Mouse (Mus musculus) cerebellum, postnatal 25 days (tissue): ENCODE measurements around the gene Spred3.
"Not testable (repeated sequence)": the region's sequence is repeated elsewhere in the genome, so short reads cannot be mapped to it uniquely, and the experiment has no call there.

ENCODE experiments used
- DNase-seq, 2 experiments: peaks; one replicate each; pipeline ENCODE4 v3.0.0; 2021; ENCODE audit warnings: mixed read lengths in 2 of 2

Spred3 gene

GRCm38 (mm10) chr7:29170066-29170754 is at the start of gene Spred3, which contains the start of gene Ggn:
Gene Spred3 (minus strand): TSS chr7:29170411.
Gene Ggn (plus strand): TSS chr7:29170210.
- peak; percentile 48 to 68 for DNase-seq

- peak in 1 of 2 experiments; percentile 3 for DNase-seq
Observed at GRCm38 (mm10) chr7:29214846-29215245, 44.6 kb upstream of the Spred3 start.

DNA sequence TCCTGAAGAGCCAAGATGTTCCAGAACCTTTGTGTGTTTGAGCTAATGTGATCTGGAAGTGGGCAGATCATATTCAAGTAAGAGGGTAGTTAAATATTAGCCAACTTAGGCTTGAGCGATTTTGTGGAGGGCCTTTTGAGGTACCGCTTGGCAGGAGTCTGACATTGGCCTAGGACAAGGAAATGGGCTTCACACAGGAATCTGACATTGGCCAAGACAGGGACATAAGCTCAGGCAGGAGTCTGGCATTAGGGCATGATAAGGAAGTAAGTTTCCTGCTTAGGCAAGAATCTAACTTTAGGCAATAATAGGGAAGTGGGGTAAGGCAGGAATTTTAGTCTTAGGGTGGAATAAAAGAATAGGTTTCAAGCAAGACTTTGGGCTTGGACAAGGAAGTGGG is 44.0 kb upstream of the Spred3 start:
- no peak for DNase-seq

GRCm38 (mm10) chr7:29213675-29214082 is 43.5 kb upstream of the Spred3 start, which contains the start of gene Catsperg1:
Gene Catsperg1 (minus strand): TSS chr7:29214035.
- DNase-seq: peak; percentile 63 to 71

GRCm38 (mm10) chr7:29212775-29213560 is 42.8 kb upstream of the Spred3 start:
- not testable (repeated sequence) for DNase-seq

GRCm38 (mm10) chr7:29212199-29212765 is 42.1 kb upstream of the Spred3 start:
- DNase-seq: peak in 1 of 2 experiments; percentile 22

DNA sequence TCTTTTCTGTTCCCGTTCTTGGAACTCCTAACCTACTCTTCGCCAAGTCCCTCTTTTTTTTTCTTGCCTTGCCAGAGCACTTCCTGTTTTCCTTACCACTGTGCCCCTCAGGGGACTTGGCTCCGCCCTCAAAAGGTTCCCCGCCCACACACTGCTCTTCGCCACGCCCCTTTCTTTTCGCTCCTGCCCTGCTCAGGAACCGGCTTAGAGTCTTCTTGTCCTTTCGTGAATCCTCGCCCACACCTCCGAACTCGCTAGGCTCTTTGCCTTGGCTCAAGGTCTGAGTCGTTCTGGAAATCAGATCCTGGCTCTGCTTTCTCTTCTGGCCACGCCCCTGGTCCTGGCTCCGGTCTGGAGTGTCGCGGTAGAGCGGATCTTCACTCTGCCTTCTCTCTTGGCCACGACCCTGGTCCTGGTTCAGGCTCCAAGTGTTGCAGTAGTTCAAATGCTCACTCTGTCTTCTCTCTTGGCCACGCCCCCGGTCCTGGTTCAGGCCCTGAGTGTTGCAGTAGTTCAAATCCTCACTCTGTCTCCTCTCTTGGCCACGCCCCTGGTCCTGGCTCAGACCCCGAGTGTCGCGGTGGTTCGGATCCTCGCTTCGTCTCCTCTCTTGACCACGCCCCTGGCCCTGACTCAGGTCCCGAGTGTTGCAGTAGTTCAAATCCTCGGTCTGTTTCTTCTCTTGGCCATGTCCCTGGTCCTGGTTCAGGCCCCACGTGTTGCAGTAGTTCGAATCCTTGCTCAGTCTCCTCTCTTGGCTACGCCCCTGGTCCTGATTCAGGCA is 41.4 kb upstream of the Spred3 start:
- DNase-seq: peak; percentile 33 to 52

- DNase-seq: peak in 1 of 2 experiments; percentile 29
Observed at GRCm38 (mm10) chr7:29211013-29211412, 40.8 kb upstream of the Spred3 start.

- DNase-seq: no peak
Observed at GRCm38 (mm10) chr7:29202577-29202976, 32.4 kb upstream of the Spred3 start.

- not testable (repeated sequence) for DNase-seq
Observed at GRCm38 (mm10) chr7:29194230-29194629, 24.0 kb upstream of the Spred3 start.

- not testable (repeated sequence) for DNase-seq
Observed at GRCm38 (mm10) chr7:29181323-29181722, 11.1 kb upstream of the Spred3 start.

GRCm38 (mm10) chr7:29180854-29181236 is 10.6 kb upstream of the Spred3 start:
- no peak for DNase-seq

- peak; percentile 96 to 98 for DNase-seq
Observed at GRCm38 (mm10) chr7:29180077-29180853, 10.1 kb upstream of the Spred3 start, which contains the start of gene Psmd8. Gene Psmd8 (minus strand): TSS chr7:29180701.

DNA sequence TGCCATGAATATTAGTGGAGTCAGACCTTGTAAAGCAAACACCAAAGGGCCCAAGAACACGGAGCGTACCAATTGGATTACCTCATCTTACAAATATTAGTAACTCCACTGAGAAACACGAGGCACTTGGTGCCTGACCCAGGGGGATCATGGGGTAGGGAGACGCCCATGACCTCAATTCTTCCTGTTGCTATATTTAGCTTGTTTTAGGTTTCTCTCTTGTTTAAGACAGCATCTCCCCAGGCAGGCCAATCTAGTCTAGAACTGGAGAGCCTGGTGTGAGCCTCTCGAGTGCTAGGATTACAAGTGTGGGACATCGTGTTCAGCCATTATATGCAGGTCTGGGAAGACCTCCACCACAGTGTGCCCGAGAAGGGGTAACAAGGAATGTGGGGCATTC is 9.1 kb upstream of the Spred3 start:
- DNase-seq: no peak

DNA sequence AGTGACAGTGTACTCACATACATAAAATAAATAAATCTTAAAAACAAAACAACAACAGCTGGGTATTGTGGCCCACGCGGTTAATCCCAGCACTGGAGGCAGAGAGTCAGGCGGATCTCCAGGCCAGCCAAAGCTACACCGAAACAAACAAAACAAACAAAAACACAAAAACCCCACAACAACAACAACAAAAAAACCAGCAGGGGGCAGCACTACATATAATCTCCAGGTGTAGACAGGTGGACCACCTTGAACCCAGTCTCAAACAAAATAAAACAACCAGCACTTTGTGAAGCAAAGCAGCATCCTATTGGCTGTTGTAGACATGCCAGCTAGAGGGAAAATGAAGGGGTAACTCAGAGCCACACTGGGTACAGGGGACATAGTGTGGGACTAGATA is 7.9 kb upstream of the Spred3 start:
- peak in 1 of 2 experiments; percentile 33 for DNase-seq

- DNase-seq: peak in 1 of 2 experiments; percentile 37
Observed at GRCm38 (mm10) chr7:29172390-29173016, 2.3 kb upstream of the Spred3 start.

DNA sequence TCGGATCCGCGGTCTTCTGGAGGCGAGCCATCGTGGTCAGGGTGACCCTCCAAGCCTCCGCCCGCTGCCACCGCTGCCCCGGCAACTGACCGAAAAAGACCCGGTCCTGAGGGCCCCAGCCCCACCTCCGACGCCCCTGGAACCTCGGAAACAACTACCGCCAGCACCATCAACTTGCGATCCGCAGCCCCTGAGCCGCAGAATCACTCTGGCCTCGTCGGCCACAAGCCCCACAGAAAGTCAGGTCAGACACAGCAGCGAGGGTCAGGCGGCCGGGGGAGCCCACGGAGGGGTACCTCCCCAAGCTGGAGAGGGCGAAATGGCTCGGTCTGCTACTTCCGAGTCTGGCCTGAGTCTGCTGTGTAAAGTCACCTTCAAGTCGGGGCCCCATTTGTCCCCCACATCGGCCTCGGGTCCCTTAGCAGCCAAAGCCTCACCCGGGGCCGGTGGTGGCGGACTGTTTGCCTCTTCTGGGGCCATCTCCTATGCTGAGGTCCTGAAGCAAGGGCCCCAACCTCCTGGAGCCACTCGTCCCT is 1.4 kb upstream of the Spred3 start:
- peak in 1 of 2 experiments; percentile 27 for DNase-seq

GRCm38 (mm10) chr7:29170755-29171561 is 747 bp upstream of the Spred3 start:
- peak in 1 of 2 experiments; percentile 49 for DNase-seq

DNA sequence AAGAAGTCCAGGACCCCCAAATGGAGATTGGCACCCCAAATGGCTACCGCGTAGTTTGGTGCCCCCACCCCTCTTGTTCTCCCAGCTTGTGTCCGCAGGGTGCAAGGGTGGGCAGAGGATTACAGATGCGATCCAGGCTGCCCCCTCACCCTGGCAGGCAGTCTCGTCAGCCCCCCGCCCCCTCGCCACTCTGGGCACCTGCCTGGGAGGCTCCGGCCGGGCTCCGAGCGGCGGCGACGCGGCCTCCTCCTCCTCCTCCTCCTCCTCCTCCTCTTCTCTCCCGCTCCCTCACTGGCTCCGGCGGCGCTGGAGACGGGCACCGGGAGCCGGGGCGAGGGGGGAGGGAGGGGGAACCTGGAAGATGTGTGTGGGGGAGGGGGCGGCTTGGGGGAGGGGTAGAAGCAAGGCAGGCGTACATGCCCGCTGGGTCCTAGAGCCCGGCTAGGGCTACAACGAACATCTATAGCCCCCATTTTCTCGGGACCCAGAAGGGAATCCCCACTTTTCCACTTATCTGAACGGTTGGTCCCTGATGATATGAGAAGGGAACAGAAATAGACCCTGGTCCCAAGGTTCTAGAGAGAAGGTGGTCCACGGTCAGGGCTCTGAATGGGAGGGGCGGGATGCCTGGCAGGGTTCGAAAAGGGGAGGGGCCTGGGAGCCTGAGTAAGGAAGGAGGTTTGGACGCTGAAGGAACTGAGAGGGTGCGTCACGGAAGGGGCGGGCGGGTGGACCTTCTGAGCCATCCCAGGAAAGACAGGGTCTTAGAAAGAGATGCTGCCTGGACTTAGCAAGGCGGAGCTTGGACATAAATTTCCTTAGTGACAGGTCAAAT is 763 bp downstream of the Spred3 start:
- peak; percentile 86 to 92 for DNase-seq
